Mouse (Mus musculus) frontal cortex, postnatal 36 days (tissue): Measurements from ENCODE around the gene Kiss1r.
A peak's percentile ranks its signal among the peaks of the same experiment; 100 is the strongest.

ENCODE experiments used
- DNase-seq, 2 experiments: peaks; one replicate each; pipeline ENCODE4 v3.0.0; 2022; ENCODE audit warnings: low spot score in 2 of 2

The Kiss1r gene

DNA sequence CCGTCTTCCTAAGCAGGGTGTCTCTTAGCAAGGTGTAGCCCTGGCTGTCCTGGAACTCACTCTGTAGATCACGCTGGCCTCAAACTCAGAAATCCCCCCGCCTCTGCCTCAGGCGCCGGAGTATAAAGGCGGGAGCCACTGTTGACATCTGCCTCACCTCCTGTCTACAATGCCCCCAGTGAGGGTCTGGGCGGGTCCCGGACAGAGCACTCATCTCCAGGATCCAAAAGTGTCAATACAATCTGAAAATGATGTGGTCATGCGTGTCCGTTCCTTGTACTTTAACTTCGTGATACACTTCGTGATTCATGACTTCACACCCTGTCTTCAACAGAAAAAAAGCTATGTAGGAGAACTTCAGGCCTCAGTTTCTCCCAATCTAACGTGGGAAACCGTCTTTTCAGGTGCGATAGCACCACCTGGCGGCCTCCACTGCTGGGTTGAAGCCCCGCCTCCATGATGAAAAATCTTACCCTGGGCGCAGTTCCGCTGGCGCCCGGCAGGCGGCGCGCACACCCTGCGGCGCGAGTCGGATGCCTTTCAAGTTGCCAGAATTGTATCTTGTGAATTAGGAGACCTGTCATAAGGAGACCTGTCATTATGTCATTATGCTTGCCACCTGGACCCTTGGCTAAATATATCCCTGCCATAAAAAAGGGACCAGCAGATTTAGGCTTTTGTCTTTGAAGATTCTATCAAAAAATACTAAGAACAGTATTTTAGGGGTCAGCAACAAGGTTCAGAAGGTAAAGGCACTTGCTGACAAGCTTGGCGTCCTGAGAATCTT is 8.4 kb downstream of the Kiss1r start:
- peak; percentile 95 to 98 for DNase-seq

DNA sequence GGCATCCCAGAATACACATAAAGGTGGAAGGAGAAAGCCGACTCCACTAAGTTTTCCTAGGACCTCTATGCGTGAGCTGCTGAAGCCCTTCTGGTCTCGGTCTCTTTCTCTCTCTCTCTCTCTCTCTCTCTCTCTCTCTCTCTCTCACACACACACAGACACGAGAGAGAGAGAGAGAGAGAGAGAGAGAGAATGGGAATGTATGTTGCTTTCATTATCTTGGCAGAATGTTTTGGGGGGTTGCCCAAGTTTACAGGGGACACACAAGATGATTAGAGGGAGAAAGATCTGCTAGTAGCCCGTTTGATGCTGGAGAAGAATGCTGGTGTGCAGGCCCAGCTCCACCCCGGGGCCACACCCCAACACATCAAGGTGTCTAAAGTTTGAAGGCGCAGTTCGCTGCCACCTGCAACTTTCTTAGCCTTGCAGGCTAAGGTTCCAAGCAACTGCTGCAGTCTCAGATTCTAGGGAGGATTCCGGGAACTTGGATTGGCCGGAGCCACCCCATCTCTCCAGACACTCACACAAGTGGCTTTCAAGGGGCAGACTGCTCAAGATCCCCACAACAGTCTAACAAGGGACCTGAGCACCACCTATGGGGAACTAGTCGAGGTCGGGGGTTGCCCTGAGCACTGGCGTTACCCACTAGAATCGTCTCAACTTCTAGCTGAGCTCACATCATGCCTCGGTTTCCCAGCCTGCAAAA is 9.2 kb downstream of the Kiss1r start:
- DNase-seq: no peak

DNA sequence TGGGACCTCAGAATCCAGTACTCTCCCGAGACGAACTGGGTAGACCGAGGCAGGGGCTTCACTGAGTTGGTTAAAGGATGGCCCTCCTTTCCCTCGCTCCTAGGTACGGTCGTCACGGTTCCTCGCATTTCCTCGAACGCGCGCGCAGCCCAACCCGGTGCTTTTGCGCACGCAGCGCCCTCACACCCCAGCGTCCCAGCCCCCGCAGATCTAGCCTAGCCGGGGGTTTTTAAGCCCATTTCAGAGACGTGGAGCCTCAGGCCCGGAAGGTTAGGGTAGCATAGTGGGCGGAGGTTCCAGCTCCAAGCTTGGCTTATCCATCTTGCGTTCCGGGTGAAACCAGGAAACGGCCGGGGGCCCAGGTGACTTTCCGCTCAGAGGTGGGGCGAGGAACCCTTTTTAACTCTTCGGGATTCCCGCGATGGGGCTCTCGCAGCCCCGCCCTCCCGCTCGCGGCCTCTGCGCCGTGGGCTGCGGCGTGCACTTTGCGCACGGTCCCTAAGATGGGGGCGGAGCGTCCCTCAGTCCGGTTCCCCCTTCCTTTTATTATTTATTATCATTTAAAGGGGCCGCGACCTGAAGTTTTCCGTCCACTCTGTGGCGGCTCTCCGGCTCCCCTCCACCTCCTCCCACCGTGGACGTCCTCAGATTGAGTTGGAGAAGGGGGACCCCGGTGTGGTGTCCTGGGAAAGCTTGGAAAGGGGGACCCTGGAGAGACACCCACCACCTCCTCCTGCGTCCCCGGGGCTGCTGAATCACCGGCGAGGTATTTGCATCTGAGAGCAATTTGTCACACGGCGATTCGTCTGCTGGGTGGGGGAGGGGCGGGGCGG is 9.9 kb downstream of the Kiss1r start, which contains the start of gene Arid3a:
Gene Arid3a (plus strand): TSS at position 553 of the 833 bp plus-strand sequence.
- peak; percentile 87 to 89 for DNase-seq

DNA sequence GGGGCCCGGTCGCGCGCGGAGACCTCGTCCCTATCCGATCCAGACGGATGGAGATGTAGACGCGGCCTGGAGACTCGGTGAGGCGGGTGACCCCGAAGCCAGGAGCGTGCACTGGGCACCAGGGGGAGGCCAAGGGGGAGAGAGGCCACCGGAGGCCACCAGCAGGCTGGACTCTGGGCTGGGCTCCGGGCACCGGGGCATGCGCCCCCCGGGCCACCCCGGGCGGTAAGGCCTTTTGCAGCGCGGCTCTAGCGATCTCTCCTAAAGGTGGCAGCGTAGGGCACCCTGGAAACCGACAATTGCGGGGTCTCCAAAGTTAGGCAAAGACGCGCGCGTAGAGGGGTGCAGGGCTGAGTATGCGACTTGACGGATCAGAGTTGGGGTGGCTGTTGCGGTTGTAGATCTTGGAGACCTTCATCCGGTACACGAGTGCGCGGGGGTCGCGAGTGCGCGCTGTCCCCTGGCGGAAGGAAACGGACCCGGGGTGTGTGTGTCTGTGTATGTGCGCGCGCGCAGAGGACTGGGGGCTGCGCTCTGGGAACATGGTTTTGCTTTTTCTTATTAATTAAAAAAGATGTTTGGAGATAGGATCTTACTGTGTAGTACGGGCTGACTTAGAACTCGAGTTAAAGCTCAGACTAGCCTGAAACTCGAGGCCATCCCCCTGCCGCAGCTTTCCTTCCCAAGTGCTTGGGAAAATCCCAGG is 10.7 kb downstream of the Kiss1r start:
- DNase-seq: peak; percentile 36 to 58

DNA sequence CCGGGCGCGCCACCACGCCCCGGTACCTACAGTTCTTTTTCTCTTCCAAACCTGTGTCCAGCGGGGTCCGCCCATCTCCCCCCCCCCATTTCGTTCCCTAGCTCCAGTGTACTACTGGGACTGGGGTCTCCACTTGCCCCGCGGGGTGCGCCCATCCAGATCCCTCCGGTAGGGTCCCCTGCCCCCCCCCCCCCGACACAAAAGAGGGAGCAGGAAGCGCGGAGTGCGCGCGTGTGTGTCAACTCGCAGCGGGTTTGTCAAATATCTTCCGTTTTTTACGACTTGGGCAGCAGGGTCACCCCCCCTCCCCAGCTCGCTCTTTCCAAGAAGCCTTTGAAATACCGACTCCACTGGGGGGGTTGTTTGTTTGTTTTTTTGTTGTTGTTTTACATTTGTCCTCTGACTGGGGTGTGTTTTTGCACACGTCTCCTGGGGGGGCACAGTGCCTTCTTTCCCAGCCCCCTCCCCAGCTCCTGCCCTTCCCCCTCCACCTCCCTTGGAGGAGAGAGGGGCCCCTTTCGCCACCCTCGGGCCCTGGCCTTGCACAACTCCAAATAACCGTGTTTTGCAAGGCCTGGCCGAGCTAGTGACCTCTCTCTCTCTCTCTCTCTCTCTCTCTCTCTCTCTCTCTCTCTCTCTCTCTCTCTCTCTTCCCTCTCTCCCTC is 11.4 kb downstream of the Kiss1r start:
- DNase-seq: no peak

DNA sequence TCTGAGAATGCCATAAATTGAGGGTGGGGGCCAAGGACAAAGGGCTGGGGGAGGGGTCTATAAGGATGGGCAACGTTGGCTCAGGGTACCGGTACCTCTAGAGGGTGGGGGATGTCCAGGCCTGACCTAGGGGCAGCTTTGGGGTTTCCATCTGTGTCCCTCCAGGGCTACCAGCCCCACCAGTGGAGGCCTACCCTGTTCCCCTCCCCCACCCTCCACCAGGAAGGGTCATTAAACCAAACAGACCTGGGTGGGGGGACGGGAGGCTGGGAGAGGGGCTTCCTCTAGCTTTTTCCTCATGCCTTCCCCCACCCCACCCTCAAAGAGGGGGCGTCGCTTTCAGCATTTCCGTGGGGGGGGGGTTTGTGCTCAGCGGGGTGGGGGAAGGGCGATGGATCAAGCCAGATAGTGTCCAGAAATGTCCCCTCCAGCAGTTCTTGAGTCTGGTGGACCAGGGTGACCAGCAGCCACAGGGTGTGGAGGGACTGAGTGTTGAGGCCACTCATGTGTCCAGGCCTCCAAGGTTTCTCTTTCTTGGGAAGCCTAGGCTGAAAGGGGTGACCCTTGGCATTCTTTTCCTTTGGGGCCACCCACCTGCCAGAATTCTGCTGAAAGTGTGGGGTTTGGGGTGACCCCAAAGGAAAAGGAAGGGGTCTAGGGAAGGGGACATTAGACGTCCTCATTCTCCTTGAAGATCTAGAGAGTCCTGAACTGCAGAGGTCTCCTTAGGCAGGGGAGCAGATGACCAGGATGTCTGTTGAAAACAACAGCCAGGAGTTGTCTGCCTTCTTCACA is 12.3 kb downstream of the Kiss1r start:
- no peak for DNase-seq

DNA sequence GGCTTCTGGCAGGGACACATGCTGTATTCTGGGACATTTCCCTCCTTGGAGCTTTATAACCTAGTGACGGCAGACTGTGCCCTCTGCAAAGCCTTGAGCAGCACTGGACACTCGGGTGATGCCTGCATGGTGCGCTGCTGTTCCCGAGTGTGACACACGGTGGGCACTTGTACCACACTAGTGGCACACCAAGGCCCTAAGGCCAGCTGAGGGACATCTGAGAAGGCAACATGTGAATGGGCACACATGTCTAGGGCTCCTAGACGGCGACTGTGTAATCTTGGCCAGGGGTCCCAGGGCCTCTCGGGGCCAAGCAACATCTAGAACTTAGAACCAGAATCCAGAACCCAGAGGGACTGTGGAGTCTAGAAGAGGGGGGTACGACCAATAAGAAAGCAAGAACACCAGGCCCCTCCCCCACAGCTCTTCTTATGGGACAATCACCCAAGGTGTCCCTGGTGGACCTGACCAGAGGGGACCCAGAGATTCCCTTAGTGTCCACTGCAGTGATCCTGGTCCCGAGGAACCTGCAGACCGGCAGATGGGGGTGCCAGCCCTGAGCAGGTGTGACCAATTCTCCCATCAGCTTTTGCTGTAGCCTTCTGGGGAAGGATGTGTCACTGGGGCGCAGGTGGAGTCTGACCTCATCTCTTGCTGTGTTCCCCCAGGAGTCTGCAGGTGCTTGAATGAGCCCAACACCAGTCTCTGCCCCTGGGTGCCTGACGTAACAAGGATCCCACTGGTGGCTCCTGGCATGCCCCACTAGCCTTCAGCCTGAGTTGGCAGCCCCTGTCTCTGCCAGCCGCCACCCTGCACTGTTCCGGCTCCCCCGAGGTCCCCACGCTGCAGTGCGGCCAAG is 13.4 kb downstream of the Kiss1r start:
- no peak for DNase-seq

DNA sequence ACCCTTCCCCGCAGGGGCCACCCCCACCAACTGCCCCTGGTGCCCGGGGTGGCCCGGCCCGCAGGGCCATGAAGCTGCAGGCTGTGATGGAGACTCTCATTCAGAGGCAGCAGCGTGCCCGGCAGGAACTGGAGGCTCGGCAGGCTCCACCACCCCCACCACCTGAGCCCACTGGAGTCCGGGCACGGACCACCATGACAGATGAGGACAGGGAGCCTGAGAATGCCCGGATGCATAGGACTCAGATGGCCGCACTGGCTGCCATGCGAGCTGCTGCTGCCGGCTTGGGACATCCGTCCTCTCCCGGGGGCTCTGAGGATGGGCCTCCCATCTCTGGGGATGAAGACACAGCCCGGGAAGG is 14.0 kb downstream of the Kiss1r start:
- no peak for DNase-seq

DNA sequence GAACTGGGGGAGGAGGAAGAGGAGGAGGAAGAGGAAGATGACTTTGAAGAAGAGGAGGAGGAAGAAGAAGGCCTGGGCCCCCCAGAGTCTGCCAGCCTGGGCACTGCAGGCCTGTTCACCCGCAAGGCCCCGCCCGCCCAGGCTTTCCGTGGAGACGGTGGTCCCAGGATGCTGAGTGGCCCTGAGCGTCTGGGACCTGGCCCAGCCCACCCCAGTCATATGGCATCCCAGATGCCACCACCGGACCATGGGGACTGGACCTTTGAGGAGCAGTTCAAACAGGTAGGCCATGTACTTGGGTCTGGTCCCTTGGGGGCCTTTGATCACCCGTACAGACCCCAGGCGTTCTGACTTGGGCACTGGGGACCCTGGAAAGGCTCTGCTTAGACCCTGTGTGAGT is 15.0 kb downstream of the Kiss1r start:
- DNase-seq: no peak

DNA sequence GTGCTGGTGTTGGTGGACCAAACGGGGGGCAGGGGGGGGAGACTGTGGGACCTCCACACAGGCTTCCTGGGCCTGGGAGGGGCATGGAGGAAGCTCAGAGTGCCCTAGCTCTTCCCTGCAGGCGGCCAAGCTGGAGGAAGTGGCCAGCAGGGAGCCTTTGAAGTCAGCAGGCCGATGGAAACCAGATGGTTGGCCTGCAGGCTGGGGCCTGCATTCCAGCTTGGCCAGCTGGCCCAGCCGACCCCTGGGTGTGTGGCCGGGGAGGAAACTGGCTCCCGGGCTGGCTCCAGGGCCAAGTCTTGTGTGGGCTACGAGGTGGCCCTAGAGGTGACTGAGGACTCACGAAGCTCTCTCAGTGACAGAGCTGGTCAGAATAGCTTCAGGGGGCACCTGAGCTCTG is 16.0 kb downstream of the Kiss1r start:
- peak in 1 of 2 experiments; percentile 45 for DNase-seq

DNA sequence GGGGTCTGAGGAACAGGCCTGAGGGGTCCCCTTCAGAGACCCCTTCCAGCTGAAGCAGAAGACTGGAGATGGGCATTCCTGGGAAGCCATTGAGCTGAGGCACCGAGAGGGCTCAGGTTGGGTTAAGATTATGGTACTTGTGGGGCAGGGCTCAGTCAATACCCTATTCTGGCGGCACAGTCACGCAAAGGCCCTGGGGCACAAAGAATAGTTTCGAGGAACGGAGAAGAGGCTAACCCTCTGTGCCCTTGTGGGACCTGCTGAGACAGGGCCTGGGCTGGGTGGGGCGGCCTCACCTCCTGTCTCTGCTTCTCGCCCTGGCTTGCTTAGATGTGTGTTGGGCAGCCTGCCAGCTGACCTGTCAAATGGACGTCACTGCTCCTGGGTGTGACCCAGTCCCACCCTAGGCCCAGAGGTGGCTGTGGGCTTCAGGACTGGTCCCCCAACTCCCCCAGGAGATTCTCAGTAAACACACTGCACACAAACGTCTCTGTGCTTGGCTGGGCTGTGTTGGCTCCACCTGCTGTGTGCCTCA is 16.4 kb downstream of the Kiss1r start:
- DNase-seq: no peak

DNA sequence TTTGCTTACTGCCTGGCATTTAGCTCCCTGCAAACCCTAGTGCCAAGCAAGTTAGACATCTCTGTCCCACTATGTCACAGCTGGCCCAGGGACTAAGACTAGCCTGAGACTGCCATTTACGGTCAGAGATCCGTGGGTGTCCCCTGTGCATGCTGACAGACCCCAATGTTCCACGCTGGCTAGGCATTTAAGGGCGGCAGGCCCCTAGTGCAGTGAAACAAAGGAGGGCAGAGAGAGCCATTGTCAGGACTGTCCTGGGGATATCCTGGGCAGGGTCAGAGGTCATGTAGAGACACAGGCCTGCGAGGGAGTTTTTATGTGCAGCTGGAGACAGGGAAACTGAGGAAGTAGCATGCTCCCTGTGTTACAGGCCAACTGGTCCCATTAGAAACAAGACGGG is 17.1 kb downstream of the Kiss1r start:
- no peak for DNase-seq

DNA sequence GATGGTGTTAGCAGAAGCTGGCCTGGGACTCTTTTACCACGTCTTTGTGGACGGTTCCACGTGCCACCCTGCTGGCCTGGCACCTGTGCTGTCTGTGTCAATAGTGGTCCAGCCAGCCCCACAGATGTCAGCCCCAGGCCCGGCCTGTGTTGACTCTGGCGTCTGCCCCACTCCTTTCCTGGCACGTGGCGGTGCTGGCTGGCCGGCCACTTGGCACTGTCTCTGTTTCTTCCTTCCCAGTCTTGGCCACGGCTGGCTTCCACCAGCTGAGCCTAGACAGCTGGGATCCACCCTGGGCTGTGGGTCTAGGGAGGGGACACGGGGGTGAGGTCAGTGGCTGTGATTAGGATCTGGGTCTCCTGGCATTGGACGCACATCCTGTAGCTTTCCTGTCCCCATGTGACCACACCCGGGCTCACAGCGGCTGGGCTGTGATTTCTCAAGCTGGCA is 17.5 kb downstream of the Kiss1r start:
- peak; percentile 61 to 70 for DNase-seq

DNA sequence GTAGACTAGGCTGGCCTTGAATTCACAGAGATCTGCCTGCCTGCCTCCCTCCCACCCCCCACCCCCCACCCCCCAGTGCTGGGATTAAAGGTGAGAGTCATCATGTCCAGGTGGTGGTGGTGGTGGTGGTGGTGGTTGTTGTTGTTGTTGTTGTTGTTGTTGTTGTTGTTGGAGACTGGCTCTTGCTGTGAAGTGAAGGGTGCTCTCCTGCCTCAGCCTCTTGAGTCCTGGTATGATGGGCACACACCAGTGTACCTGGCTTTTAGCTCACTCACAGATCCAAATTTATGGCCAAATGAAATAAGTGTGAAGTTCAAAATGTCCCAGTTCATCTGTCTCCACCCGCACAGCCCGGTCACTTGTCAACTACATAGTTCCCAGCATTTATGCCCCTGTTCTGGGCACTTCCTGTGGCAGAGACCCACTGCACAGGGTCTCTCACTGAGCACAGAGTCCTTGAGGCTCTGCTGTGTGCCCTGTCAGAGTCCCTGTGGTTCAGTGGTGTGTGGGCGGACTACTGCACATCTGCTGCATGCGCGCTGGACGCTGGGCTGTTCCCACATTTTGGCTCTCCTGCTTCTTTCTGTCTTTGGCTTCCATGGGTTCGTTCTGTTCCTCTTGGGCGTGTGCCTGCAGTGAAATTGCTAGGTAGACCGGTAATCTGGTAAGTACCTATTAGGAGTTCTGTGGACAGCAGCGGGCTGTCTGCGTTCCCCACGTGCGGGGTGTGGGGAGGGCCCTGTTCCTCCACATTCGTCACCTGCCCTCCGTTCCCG is 18.2 kb downstream of the Kiss1r start:
- DNase-seq: no peak

DNA sequence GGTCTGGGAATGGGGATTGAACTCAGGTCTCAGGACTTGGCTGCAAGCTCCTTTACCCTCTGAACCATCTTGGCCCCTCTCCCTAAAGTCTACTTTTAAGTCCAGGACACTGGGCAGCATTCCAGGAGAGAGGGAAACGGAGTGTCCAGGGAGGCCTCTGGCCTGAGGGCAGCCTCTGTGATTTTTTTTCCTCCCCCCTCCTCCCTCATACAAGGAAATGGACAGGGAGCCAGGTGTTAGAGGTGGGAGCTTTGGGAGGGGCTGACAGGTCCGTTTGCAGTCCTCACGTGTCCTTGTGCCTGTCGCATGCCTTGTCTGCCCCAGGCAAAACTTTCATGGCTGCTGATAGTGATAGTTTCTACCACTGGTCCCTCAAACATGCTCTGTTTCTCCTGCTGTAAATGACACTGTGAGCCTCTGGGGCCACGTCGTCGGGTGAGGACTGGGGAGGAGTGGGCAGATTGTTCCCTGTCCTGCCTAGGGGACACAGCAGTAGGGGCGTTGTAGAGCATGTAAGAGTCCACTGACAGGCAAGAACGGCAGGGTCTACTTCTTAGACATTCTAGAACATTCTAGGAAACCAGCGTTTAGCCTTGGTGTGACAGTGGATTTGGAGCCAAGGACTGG is 19.6 kb downstream of the Kiss1r start:
- DNase-seq: no peak

DNA sequence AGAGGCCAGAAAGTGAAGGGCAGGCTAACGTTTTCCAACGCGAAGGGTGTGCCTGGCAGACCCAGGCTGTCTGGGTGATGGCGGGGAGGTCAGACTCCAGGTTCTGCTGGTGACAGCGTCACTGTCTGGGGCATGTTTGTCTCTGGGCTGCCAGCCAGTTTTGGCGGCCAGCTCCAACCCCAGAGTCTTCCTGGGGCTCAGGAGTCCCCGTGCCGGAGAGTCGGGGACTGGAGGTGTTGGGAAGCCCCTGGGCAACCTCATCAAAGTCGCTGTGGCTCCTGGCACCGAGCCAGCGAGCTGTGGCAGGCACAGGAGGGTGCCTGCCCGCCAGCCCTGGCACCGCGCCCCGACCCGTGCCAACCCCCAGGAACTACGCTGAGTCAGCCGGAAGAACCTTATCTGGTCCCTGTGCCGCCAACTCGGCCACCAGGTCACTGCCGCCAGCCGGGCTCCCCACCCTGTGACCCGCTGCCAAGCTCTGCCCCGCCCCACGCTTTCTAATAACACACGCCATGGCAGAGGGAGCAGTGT is 20.2 kb downstream of the Kiss1r start:
- no peak for DNase-seq

DNA sequence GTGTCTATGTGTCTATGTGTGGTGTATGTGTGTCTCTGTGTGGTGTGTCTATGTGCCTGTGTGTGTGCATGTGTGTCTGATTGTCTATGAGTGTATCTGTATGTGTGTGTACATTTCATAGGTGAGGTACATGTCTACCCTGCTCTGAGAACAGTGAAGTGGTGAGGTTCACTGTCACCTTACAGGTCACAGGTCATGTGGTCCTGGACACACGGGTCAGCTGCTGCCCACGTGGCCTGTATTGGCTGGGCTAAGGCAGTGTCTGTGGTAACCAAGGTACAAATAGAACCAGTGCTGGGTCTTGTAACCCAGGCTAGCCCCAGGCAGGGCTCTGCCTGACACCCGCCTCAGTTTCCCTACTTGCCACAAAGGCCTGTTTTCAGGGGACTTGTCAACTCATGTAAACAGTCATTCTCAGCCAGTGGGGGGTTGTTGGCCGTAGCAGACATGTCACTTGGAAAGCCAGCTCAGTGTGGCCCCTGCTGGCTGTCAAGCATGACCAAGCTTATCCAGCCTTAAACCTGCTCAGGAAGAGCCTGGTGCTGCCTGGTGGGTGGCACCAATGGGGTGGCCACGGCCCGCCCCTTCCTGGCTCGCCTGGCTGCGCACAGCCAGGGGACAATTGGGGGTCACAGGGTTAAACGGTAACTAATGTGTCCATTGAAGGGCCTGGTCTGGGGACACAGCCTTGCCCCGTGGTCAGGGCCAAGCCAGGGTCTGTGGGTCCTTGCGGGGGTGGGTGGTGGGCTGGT is 21.2 kb downstream of the Kiss1r start:
- no peak for DNase-seq
